Mouse (Mus musculus): ENCODE results near the gene Leo1. TPM values are rescaled to one million over a fixed set of nuclear protein-coding genes. Genes with fewer than 3 reads are reported as not detected.
"Not testable (repeated sequence)": the region's sequence is repeated elsewhere in the genome, so short reads cannot be mapped to it uniquely, and the experiment has no call there.

The Leo1 gene
- total RNA-seq, 2 experiments from 2014 or later, result 28.8 to 32.0 TPM

DNA sequence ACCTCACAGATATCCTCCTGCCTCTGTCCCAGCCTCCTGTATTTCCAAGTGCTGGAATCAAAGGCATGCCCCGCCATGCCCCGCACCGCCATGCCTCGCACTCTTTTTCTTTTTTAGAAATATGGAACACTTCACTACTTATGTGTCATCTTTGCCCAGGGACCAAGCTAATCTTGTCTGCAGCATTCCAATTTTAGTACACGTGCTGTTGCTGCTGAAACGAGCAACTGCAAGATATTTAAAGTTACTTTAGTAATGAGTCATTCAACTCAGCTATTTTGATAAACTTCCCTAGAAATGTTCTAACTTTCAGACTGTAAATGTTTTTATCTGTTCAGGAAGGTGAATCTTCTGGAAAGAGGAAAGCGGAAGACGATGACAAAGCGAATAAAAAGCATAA is 24.5 kb downstream of the Leo1 start:
- DNase-seq (ENCODE audit: low spot score in 2 of 2), result peak in 1 of 2 experiments; percentile 8

DNA sequence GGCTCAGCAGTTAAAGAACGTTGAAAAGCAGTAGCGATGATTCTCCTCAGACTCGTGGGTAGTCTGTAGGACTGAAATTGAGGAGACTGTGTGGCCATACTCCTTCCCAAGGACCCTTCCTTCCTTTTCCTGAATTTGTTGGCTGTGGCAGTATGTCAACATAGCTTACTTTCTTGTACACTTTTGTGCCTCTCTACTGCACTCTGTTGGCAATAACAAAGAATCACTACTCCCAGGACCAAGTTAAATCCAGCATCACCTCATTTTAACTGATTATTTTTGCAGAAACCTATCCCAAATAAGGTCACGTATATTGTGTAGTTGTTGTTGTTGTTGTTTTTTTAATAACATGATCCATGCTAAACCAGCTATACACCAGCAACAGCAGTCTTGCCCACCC is 25.3 kb downstream of the Leo1 start:
- no peak for DNase-seq (ENCODE audit: low spot score in 2 of 2)

DNA sequence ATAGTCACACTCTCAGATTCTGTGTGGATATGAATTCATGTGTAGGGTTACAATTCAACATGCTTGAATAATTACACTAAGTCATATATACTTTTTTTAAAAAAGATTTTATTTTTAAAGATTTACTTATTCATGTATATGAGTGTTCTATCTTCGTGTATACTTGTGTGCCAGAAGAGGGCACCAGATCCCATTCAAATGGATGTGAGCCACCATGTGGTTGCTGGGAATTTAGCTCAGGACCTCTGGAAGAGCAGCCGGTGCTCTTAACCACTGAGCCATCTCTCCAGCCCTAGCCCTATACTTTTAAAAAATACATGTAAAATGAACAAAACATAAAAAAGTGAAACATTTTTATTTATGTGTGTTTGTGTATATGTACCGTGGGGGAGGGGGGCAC is 26.3 kb downstream of the Leo1 start:
- DNase-seq (ENCODE audit: low spot score in 2 of 2), result no peak

DNA sequence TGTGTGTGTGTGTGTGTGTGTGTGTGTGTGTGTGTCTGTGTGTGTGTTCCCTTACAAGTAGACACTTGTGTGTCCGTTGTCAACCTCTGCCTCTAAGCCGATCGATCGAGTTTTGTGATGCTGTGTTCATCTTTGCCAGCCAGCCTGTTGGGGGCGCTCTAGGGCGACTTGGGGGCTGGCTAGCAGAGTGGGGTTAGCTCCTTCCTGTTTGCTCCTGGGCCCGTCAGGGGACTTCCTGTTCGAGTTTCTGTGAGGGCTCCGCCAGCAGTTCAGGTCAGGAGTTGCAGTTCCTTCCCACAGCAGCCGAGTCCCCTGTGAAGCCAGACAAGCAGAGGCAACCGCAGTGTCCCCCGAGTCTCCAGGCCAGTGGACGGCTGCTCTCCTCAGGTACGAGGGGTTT is 27.0 kb downstream of the Leo1 start:
- DNase-seq (ENCODE audit: low spot score in 2 of 2), result no peak

DNA sequence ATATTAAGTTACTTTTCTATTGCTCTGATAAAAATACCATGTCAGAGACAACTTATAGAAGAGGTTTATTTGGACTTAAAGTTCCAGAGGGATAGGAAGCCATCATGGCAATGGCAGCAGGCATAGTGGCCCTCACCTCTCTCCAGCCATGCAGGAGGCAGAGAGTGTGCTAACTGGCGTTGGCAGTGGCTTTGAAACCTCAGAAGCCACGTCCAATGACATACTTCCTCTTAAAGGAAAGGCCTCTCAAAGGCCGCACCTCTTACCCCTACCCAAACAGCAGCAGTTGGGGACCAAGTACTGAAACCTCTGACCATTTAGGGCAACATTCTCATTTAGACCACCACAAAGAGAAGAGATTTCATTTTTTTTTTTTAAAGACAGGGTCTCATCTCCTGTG is 35.9 kb downstream of the Leo1 start:
- DNase-seq (ENCODE audit: low spot score in 2 of 2), result no peak

DNA sequence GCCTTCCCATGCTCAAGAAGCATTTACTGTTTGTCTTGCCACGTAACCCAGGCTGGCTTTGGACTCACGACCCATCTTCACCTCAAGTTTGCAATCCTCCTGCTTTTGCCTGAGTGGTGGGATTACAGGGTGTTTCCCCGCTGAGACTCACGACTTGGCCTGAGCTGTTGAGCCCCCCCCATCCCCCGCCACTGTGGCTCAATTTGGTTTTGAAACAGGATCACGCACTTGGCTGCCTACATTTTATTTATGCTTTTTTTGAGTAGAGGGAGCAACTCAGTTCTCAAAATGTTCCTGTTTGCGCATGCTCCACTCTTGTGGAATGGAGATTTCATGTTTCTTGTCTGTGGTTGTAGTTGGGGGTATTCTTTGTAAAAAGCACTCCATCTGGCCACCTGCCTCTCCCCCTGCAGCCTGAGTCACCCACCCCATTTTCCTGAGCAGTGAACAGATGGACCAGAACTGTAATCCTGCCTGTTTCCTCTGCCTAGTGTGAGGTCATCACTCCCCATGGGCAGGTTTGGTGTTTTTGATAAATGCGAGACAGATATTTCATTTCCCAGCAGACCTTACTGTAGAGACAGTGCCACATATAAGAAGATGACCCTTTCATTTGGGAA is 37.9 kb downstream of the Leo1 start:
- no peak for DNase-seq (ENCODE audit: low spot score in 2 of 2)

DNA sequence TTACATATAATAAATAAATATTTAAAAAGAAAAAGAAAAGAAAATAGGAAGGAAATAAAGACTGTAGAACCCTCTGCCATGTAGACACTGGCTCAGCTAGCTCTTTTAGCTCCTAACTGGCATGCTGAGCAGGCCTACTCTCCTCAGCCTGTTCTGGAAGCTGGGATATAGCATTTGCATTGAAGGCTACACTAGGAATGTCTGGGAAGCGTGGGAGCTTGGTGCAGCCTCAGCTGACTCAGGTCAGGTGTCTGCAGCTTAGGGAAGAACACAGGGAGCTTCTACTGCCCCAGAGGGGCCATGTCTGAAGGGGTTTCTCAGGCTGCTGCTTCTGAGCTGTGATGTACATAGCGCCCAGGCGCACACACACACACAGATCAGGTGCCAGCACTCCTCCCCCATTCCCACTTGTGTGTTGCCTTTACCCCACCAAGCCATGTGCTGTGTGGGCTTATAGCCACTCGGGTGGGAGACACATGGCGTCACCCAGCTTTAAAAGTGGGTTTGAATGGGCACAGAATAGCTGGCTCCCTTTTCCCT is 39.3 kb downstream of the Leo1 start:
- DNase-seq (ENCODE audit: low spot score in 2 of 2), result peak in 1 of 2 experiments; percentile 27

DNA sequence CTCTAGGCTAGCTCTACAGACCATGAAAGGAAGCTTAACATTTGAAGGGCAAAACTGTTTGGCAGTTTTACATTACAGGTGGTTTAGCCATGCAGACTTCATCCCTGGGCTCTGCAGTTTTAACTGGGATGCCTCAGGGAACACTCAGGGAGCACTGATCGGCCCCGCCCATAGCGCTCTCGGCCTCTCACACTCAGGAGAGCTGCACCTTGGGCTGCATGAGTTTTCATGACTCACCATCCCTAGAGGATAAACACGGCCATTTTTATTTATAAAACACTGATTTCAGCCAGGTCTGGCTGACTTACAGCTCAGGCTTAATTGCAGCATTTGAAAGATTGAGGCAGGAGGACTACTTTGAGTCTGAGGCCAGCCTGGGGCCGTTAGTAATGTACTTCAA is 43.9 kb downstream of the Leo1 start:
- DNase-seq (ENCODE audit: low spot score in 2 of 2), result no peak

DNA sequence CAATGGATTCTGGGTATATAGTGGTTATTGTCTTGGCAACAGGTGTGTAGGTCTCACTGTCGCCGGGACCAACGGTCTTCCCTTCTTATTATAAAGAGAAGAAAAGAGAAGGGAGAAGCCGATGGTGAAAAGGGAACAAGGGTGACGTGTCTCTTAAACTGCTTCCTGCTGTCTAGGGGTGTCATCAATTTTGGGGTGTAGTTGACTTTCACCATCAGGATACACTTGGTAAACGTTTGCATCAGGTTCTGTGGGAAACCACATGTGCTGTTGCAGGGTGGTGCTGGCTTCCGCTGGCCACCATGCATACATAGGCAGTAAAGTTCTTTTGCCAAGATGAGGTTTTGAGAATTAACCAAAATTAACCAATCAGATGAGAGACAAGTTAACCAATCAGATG is 46.9 kb downstream of the Leo1 start:
- not testable (repeated sequence) for DNase-seq (ENCODE audit: low spot score in 2 of 2)

GRCm38 (mm10) chr9:75494407-75495005 is 53.2 kb downstream of the Leo1 start:
- DNase-seq (ENCODE audit: low spot score in 2 of 2), result no peak

DNA sequence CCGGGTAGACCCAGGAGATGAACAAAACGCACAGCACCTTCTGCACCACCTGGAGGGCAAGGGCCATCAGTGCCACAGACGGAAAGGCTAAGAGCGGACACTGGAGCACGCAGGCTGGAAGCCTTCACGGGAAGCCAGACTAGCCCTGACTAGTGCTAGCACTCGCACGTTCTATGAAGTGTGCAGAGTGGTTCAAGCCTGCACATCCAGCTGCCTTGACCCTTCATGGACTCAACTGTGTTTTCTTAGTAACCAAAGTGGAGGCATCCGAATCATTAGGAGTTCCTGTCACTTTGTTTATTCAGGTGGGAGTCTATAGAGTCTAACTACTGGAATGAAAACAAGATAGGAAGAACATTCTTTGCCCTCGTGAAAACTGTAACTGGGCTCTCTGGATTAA is 54.6 kb downstream of the Leo1 start:
- no peak for DNase-seq (ENCODE audit: low spot score in 2 of 2)

DNA sequence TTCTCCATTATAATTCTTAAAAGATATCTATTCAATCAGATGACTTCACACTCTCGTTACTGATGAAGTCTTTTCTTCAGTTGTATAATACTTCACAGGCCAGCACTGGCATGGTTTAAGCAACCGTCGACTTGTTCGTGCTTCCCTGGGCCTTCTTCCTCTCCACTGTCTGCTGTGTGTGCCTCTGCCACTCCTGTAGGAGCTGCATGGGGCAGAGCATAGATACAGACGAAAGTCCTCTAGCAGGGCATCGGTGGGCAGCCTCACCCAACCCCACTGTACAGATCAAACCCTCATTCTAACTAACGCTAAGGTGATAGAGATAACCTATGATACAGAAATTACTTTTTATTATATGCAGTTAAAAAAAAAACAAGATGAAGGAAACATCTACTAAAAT is 57.2 kb downstream of the Leo1 start:
- DNase-seq (ENCODE audit: low spot score in 2 of 2), result no peak

- DNase-seq (ENCODE audit: low spot score in 2 of 2), result peak in 1 of 2 experiments; percentile 20
Measured at GRCm38 (mm10) chr9:75504311-75504710, 63.0 kb downstream of the Leo1 start.

GRCm38 (mm10) chr9:75511236-75511939 is 70.1 kb downstream of the Leo1 start:
- no peak for DNase-seq (ENCODE audit: low spot score in 2 of 2)

DNA sequence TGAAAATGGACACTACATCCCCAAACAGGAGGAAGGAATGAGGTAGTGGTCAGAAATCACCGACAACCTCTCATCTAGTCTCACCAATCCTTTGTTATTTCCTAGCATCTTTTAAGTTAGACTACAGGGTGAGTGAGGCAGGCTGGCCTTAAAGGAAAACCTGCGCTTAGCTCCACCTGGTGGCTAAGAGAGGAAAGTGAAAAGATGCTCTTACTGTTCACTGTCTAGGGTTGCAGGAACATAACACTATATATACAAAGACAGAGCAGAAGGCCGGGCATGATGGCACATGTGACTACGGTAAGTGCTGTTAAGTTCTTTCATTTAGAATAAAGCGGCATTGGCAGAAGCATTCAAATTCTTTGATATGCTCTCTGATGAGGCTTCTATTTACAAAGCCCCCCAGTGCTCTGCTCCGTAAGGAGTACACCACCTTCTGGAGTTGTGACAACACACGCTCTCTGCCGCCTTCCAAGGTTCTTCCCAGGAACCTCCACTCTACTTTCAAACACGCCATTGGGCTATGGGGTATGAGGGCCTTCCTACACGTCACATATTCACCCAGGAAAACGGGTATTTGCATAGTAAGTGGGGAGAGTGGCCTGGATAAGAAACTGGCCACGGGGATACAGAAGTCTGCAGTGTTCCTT is 74.3 kb downstream of the Leo1 start:
- peak; percentile 54 to 62 for DNase-seq (ENCODE audit: low spot score in 2 of 2)

Other genes starting within 250 kb of the Leo1 start
- 1 to 10 TPM; 4.4 to 8.4 TPM for gene Myo5c, start 209.5 kb upstream of the Leo1 start, total RNA-seq (2021)
- 100 to 1,000 TPM; 161 to 167 TPM for gene Gnb5, start 135.2 kb upstream of the Leo1 start, total RNA-seq (2021)
- not detected for gene Bcl2l10, start 93.8 kb upstream of the Leo1 start, total RNA-seq (2021)
- 10 to 100 TPM; 58.7 to 70.7 TPM for gene Mapk6, start 31.5 kb upstream of the Leo1 start, total RNA-seq (2021)
- gene Tmod3, start 118.1 kb downstream of the Leo1 start, total RNA-seq (2021), result 10 to 100 TPM; 43.1 to 54.8 TPM
- 100 to 1,000 TPM; 333 to 352 TPM for gene Tmod2, start 169.8 kb downstream of the Leo1 start, total RNA-seq (2021)
- gene Lysmd2, start 184.2 kb downstream of the Leo1 start, total RNA-seq (2021), result 10 to 100 TPM; 67.1 to 67.7 TPM
- gene Scg3, start 242.5 kb downstream of the Leo1 start, total RNA-seq (2021), result 100 to 1,000 TPM; 255 to 265 TPM